Mouse (Mus musculus): ENCODE measurements around the gene Atp13a3. TPM values are rescaled to one million over a fixed set of nuclear protein-coding genes. Genes with fewer than 3 reads are reported as not detected.
"Not testable (repeated sequence)": the region's sequence is repeated elsewhere in the genome, so short reads cannot be mapped to it uniquely, and the experiment has no call there.

Gene Atp13a3
- 114 and 130 TPM in 2 replicates for total RNA-seq (2017)

- ATAC-seq (replicated peaks; ENCODE audit: low read depth, poor library complexity, severe bottlenecking): no peak
Observed at GRCm38 (mm10) chr16:30405925-30406670, at the start of gene Atp13a3. Gene Atp13a3, minus strand, starts transcription at chr16:30405975.

- peak; percentile 74 for ATAC-seq (replicated peaks; ENCODE audit: low read depth, poor library complexity, severe bottlenecking)
Observed at GRCm38 (mm10) chr16:30453213-30453975, 47.6 kb upstream of the Atp13a3 start.

- ATAC-seq (replicated peaks; ENCODE audit: low read depth, poor library complexity, severe bottlenecking): not testable (repeated sequence)
Observed at GRCm38 (mm10) chr16:30451174-30451573, 45.4 kb upstream of the Atp13a3 start.

GRCm38 (mm10) chr16:30449017-30449416, 43.2 kb upstream of the Atp13a3 start:
- ATAC-seq (replicated peaks; ENCODE audit: low read depth, poor library complexity, severe bottlenecking): no peak

GRCm38 (mm10) chr16:30448169-30448568, 42.4 kb upstream of the Atp13a3 start:
- no peak for ATAC-seq (replicated peaks; ENCODE audit: low read depth, poor library complexity, severe bottlenecking)

GRCm38 (mm10) chr16:30447642-30448041, 41.9 kb upstream of the Atp13a3 start:
- ATAC-seq (replicated peaks; ENCODE audit: low read depth, poor library complexity, severe bottlenecking): peak; percentile 62

GRCm38 (mm10) chr16:30443411-30443810, 37.6 kb upstream of the Atp13a3 start:
- no peak for ATAC-seq (replicated peaks; ENCODE audit: low read depth, poor library complexity, severe bottlenecking)

- ATAC-seq (replicated peaks; ENCODE audit: low read depth, poor library complexity, severe bottlenecking): no peak
Observed at GRCm38 (mm10) chr16:30442451-30442850, 36.7 kb upstream of the Atp13a3 start.

- no peak for ATAC-seq (replicated peaks; ENCODE audit: low read depth, poor library complexity, severe bottlenecking)
Observed at GRCm38 (mm10) chr16:30441409-30441808, 35.6 kb upstream of the Atp13a3 start.

GRCm38 (mm10) chr16:30439841-30440240, 34.1 kb upstream of the Atp13a3 start:
- no peak for ATAC-seq (replicated peaks; ENCODE audit: low read depth, poor library complexity, severe bottlenecking)

- no peak for ATAC-seq (replicated peaks; ENCODE audit: low read depth, poor library complexity, severe bottlenecking)
Observed at GRCm38 (mm10) chr16:30439411-30439810, 33.6 kb upstream of the Atp13a3 start.

GRCm38 (mm10) chr16:30436276-30436675, 30.5 kb upstream of the Atp13a3 start:
- ATAC-seq (replicated peaks; ENCODE audit: low read depth, poor library complexity, severe bottlenecking): no peak

- no peak for ATAC-seq (replicated peaks; ENCODE audit: low read depth, poor library complexity, severe bottlenecking)
Observed at GRCm38 (mm10) chr16:30435393-30435792, 29.6 kb upstream of the Atp13a3 start.

- ATAC-seq (replicated peaks; ENCODE audit: low read depth, poor library complexity, severe bottlenecking): no peak
Observed at GRCm38 (mm10) chr16:30433148-30433547, 27.4 kb upstream of the Atp13a3 start.

- ATAC-seq (replicated peaks; ENCODE audit: low read depth, poor library complexity, severe bottlenecking): no peak
Observed at GRCm38 (mm10) chr16:30432111-30432510, 26.3 kb upstream of the Atp13a3 start.

GRCm38 (mm10) chr16:30430512-30431088, 24.8 kb upstream of the Atp13a3 start:
- no peak for ATAC-seq (replicated peaks; ENCODE audit: low read depth, poor library complexity, severe bottlenecking)

GRCm38 (mm10) chr16:30428753-30429260, 23.0 kb upstream of the Atp13a3 start:
- no peak for ATAC-seq (replicated peaks; ENCODE audit: low read depth, poor library complexity, severe bottlenecking)

GRCm38 (mm10) chr16:30427466-30427865, 21.7 kb upstream of the Atp13a3 start:
- ATAC-seq (replicated peaks; ENCODE audit: low read depth, poor library complexity, severe bottlenecking): no peak

- no peak for ATAC-seq (replicated peaks; ENCODE audit: low read depth, poor library complexity, severe bottlenecking)
Observed at GRCm38 (mm10) chr16:30427003-30427402, 21.2 kb upstream of the Atp13a3 start.

GRCm38 (mm10) chr16:30425980-30426379, 20.2 kb upstream of the Atp13a3 start:
- peak; percentile 66; the same call in 1 of the 2 replicates for ATAC-seq (replicated peaks; ENCODE audit: low read depth, poor library complexity, severe bottlenecking)

GRCm38 (mm10) chr16:30424053-30424452, 18.3 kb upstream of the Atp13a3 start:
- ATAC-seq (replicated peaks; ENCODE audit: low read depth, poor library complexity, severe bottlenecking): no peak
